Mouse (Mus musculus) c-Kit-positive CD71-positive TER-119-positive erythroid progenitor cells, embryonic 14.5 days (primary cell): Measurements from ENCODE around the gene Telo2.

Experiments used
- DNase-seq: peaks from one replicate; pipeline ENCODE4 v3.0.0-alpha.2; 2013; ENCODE audit warnings: low spot score

The Telo2 gene

DNA sequence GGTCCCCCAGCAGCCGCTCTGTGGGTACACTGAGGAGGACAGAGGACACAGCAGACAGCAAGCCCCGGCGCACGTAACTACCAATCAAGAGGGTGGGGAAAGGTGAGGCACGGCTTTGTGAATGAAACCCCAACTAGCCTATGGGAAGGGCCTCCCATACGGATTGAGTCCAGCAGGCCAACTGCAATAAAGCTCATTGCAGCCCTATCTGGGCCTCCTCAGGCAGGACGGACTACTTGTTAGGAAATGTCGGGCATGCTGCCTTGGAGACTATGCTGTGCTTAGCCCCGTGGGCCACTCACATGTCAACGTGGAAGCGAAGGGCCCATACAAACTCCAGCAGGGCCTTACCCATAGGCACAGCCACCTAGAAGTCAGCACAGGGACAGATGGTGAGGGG is 14.4 kb downstream of the Telo2 start:
- no peak for DNase-seq

DNA sequence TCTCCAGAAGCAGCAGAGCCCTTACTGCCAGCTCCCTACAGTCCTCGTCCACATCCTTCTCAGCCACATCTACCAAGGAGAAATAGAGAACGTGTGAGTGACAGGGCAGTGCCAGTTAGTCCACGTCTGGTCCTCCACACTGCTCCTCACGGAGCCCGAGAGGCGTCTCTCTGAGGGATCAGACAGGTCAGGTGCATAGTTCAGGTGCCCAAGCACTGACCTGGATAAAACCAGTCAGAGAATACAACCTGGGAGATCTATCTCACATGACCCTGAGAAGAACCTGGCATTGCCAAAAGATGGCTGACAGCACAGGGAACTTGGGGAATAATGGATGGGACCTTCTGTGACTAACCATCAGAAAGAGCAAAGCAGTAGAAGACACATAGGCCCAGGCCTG is 15.7 kb downstream of the Telo2 start:
- no peak for DNase-seq

DNA sequence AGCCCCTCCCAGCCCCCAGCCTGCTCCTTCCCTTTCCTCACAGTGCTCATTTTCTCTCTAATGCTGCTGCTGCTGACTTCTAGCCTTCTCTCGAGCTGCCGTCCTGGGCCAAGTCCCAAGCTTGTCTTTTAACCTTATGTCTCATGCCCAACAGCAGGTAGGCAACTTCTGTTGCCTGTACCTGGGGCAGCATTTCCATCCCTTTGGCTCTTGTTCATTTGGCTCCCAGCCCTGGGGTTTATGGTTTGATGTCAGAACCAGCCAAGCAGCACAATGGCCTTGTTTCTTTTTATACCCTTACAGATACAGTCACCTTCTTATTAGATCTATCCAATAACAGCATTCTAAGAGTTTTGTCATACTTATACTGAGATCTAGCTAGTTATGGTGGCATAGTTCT is 19.5 kb downstream of the Telo2 start:
- DNase-seq, result no peak

DNA sequence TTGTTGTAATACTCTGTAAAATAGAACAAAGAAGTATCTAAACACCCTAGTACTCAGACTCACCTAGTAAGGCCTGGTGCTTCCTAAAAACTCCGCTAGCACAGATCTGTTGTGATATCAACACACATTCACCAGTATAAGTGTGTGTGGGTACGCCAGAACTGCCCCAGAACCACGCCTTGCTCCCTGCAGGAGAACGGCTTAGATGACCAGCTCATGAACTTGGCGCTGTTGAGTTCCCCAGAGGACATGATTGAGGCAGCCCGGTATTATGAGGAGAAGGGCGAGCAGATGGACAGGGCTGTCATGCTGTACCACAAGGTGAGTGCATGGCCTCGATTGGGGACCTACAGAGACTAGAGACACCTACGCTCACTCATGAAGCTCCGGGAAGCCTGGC is 25.3 kb downstream of the Telo2 start:
- DNase-seq, result no peak

DNA sequence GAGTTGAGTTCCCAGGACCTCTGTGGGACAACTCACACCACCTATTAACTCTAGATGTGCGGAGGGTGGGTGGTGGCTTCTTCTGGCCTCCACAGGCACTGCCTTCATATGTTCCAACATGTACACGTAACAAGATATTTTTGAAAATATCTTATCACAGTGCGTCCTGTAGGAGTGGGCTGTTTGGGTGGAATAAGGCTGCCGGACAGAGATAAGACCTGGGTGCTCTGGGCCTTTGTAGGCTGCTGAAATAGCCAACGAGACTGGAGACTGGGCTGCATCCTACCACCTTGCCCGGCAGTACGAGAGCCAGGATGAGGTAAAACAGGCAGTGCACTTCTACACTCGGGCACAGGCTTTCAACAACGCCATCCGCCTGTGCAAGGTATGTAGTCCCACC is 26.6 kb downstream of the Telo2 start:
- peak; percentile 49 for DNase-seq

DNA sequence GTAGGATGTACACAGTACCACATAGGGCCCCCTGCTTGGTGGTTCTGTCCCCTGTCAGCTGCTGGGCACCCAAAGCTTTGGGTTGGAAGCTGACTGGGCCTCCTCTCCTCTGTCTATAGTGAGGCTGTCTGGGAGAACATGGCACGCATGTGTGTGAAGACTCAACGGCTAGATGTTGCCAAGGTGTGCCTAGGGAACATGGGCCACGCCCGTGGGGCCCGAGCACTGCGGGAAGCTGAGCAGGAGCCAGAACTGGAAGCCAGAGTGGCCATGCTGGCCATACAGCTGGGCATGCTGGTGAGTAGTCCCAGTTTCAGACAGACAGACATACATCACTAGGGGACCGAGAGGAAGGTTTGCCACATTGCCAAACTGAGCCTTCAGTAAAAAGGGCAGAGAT is 29.0 kb downstream of the Telo2 start:
- DNase-seq, result no peak

DNA sequence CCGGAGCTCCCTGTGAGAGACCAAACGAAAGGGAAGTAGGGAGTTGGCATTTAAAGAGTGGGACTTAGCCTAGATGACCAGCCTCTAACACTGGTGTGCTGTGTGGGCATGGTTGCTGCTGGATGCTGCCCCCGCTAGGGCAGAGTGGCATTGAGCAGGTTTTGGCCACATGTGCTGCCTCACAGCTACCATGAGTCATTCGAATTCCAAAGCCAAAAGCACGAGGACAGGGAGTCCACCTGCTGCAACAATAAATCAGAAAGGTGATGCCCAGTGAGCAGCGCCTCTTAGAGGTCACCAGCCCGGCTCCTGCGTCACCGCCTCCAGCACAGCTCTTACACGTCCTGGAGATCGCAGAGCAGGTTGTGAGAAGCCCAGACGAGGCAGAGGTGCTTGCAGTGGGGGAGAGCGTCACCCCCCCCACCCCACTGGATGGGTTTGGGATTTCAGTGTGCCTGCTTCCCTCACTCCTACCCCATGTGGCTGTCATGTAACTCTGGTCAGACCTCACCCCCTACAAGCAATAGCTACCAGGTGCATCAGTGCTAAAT is 30.9 kb downstream of the Telo2 start:
- DNase-seq, result no peak

DNA sequence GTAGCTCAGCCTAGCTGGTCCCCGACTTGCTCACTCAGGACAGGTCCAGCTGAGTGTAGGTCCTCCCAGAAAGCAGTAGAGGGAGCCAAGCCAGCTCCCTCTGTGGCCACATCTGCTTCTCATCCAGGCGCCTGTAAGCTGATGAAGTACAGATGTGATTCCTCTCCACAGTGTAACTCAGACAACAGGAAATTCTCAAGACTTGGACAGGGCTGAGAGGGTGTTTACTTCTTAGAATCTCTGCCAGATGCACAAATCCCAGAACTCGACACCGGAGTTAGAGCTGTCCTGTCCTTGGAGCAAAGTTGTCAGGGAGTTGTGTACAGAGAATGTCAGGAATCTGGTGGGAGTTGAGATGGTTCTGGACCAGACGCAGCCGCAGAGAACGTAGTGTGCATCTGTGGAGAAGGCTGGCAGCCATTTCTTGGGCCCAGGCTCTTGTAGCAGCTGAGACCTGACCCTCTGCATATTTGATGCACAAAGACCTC is 32.3 kb downstream of the Telo2 start, which contains the start of gene Tmem204:
Gene Tmem204, minus strand, starts transcription at position 148 of the 488 bp plus-strand sequence.
- no peak for DNase-seq

DNA sequence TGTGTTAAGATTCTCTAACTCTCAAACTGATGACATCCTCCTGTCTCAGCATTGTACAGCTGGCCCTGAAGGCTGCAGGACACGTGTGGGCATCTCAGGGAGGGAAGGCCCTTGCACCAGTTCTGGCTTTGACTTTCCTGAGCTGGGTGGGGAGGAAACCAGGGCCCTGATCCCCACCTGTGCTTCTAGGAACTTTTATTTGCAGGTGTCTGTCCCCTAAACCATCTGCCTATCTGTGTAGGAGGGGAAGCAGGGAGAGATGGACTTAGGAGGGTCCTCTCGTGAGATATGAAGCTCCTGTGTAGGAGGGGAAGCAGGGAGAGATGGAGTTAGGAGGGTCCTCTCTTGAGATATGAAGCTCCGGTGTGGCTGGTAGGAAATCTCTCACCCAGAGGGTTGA is 32.9 kb downstream of the Telo2 start:
- no peak for DNase-seq

DNA sequence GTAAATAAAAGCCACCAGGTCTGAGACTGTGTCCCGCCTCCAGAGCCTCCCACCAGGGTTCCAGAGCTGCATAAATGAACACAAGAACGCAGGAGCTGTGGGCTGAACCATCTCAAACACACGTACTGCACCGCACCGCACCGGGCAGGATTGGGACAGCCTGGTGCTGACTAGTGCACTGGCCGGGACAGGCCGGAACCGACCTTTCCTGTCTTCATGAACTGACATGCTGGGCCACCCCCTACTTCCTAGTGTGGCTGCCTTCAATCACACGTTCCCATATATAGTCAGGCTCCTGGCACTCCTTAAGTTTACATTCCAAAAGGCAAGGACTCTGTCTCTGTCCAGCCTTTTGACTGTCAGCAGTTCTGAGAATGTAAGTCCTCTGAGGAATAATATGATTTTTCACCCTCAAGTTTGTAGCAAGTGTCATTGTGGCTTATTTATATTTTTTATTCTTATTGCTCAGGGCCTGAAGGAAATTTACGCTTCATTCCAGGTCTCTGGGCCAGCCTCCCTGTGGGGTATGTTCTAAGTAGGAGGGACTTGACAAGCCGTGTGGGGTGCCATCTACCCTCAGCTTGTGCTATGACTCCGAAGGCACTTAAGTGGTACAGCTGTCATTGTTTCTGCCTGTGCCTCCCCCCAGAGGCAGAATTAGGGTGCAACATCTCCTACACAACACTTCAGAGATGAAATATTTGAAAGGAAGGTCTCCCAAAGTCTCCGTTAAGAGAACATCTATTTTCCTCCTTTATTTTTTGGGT is 33.5 kb downstream of the Telo2 start:
- no peak for DNase-seq

DNA sequence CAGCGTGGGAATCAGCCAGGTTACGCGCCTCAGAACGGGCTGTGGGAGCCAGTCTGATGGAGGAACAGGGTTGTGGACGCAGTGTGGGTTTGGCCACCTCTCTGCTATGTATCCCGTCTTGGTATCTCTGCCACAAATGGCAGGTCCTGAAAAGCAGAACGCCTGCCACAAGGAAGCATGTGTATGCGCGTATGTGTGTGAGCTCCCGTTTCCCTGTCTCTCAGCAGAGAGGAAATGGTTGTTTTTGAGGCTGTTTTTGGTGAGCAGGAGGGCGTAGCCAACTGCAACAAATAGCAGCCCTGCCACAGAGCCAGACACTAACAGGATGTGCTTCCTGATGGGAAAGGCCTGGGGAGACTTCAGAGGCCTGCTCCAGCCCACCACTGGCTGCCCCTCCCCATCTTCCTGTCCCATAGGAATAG is 34.8 kb downstream of the Telo2 start:
- no peak for DNase-seq

DNA sequence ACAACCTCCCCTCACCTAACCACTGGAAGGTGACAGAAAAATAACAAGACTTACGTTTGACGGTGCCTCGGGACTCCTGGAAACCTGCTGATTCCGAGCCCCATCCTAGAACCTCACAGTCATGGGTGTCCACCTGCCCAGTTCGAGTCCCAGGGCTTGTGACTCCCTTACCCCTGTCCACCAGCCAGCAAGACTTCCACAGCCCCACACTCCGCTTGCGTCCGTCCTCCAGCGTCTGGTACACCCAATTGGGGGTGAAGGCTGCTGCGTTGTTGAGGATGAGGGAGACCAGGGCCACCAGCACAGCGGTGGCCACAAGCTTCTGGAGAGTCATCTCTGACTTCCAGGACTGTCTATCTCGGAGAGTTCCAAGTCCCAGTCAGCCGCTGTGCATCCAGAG is 35.6 kb downstream of the Telo2 start:
- no peak for DNase-seq

DNA sequence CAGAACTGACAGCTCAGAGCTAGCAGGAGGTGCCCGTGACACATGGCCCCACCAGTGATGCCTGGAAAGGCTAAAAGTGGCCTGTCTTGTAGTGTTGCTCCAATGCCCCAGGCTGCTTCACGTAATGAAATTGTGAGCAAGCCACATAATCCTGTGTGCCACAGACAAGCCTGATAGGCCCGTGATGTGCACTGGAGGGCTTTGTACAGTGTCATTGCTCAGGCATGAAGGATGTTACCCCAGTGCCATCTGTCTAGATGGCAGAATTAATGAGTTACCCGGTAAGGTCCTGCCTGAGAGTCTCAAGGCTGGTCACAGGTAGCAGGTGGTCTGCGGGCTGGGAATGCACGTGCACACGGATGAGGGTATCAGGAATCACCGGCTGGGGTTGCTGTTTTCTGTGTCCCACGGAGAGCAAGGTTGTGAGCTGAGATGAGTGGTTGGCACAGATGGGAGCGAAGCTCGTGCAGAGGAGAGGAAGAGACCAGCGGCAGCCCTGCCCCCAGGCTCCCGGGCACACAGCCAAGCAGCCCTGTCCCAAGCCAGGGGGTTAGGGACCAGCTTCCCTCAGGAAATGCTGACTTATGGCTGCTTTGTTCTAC is 37.9 kb downstream of the Telo2 start:
- no peak for DNase-seq

DNA sequence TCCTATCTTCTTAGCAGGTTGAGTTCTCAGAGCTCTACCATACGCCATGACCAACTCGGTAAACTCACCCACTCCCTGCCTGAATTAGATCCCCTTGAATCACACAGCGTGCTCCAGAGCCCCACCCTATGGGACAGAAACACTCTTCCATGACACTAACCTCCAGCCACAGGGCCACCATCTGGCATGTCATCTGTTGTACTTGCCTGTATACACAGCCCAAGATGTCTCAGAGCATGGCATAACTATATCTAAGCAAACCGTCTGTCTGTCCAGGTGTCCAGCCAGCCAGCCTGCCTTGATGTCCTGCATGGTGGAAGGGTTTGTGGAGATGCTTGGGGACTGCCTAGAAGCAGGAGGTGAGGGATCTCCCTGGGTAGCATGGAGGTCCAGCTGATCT is 38.9 kb downstream of the Telo2 start:
- DNase-seq, result no peak

DNA sequence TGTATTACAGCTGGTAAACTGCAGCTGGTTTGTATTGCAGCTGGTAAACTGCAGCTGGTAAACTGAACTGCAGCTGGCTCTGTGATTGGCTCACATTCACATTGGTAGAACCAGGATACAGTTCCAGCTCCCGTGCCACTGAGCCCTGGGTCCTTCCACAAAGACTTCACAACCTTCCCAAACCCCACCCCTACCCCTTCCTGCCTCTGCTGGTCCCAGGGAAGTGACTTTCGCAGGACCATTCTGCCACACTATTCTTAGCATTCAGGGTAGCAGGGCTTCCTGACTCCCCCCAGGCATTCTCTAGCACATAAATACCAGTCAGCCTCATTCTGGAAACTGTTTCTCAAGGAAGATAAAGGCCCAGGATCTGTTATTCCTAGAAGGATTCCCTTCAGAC is 47.1 kb downstream of the Telo2 start:
- no peak for DNase-seq

DNA sequence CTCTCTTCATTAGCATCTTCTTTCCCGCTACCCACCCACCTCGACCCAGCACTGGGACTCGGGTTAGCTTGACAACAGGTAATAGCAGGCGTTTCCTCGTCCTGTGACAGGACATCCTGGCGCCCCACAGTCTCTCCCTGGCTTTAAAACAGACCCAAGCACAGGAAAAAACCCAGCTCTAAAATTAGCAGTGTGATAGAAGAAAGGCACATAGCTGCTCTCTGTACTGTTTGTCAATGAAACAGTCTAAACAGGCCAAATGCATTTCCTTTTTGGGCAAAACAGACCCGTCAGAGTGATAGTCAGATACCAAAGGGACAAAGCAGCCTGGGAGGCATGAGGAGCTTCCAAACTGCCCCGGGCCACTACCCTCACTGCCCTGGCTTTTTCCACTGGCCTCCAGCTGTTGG is 48.3 kb downstream of the Telo2 start:
- no peak for DNase-seq

DNA sequence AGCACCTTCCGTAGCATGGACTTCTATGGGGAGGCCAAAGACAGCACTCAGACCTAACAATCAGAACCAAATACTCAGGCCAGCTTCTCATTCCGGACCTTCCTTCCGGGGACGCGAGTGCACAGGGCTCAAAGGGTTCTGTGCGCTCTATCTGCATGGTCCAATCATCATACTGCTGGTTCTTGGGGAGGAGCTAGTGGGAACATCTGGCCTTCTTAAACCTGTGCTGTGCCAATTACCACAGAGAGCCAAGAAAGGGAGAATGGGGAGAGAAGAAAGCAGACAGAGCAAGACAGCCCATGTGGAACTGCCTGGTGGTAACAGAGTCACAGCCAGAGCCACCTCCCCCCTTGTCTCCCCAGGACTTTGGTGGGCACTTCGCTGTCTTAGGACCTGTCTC is 49.2 kb downstream of the Telo2 start:
- DNase-seq, result no peak

DNA sequence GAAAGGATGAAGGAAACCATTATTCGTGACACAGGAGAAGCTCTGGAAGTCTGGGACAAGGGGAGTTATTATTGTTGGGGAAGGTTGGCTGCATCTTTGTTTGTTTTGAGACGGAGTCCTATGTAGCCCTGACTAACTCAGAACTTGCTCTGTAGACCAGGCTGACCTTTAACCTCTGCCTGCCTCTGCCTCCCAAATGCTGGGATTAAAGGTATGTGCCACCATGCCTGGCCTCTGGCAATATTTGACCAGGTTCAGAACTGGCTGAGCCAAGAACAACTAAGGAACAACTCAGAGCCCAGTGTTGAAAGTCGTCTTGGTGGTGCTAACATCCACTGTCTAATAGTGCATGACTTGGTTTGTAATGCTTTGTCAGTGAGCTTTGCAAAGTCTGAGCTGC is 50.6 kb downstream of the Telo2 start:
- DNase-seq, result no peak

DNA sequence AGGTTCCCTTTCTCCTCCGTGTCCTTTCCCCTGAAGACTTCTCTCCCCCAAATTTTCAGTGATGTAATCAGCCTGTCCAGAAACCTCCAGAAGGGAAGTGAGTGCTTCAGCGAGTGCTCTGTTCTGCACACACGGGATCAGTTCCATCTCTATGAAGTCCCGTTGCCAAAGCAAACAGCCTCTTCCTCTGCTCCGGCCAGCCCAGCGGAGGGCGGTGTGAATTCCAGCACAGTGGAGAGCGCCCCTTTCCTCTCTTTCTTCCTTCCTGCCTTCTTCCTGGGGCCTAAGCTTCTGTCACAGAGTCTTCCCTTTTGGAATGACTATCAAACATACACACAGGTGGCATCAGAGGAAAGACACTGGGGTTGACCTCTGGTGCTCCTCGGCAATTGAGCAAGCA is 51.4 kb downstream of the Telo2 start:
- no peak for DNase-seq

DNA sequence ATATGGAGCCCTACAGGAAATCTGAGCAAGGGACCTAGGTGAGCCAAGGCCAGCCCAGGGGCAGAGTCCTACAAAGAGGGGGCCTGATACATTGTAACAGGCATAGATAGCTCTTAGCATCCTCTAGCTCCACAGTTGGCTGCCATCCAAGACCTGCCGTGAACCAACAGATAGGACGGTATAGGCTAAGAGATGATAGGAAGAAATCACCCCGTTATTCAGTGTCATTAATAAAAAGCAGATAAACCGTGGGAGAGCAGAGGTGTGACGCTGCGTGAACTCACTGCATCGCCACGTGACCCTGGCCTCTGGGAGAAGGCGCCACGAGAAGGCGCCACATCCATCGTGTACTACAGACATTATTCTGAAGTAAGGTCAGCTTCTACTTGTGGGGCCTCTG is 51.9 kb downstream of the Telo2 start:
- no peak for DNase-seq

DNA sequence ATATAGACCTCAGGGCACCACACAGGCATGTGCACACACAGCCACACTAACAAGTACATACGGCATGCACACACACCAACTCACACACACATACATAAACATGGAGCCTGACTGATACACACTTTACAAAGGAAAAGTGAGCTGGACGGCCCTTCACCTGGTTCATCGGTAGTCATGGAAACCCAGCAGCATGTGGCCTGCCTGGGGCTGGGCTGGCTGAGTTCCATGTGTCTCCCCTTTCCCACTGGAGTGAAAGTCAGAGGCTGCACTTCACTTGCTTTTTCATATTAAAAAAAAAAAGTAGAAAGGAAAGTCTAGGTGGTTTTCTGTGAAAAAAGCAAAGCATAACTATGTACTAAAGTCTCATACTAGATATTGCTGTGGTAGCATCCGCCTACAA is 52.5 kb downstream of the Telo2 start:
- no peak for DNase-seq

DNA sequence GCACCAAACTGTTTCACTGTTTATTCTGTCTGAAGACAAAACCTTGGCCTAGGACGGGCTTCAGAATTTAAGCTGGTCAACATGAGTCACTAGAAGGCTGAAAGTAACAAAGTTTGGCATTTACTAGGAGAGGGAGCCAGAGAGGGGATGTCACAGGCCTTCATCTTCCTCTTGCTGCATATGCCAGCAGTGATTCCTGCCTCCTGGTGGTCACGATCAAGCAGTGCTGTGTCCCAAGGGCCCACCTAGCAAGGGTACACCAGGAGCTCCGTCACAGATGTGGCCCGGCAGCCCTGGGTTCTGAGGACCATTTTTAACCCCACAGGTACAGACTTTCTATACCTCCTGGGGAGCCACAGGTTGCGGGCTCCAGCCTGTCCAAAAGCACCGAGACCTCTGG is 58.7 kb downstream of the Telo2 start:
- no peak for DNase-seq

DNA sequence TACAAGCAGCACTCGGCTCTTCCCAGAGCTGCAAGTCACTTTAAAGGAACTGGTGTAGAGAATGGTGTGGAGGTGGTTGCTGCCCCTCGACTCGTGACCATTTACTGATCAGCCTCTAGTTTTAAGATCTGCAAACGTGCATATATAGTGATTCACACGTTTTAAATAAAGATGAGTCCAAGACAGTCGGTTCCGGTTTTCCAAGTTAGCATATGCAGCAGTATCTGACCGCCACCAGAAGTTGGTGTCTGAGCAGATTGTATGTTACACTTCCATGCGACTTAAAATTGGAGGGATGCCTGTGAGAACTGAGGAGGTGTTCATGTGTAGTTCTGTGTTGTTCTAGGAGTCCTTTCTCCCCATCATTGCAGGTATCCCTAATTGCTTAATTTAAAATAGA is 62.5 kb downstream of the Telo2 start:
- no peak for DNase-seq
